Mouse (Mus musculus): ENCODE data around the gene Zscan12. TPM values are rescaled to one million over a fixed set of nuclear protein-coding genes. Genes with fewer than 3 reads are reported as not detected.

Gene Zscan12
- polyA plus RNA-seq, 1 experiment from 2014 or later, result 12.4 TPM

Small RNA genes lying within 50 kb of the gene (microRNA-seq; reads per million reads assigned to microRNA genes)
- gene Mir6942, result not detected

Other genes starting within 250 kb of the Zscan12 start
- gene Olfr263, start 233.2 kb upstream of the Zscan12 start, polyA plus RNA-seq (2015; fragmentation: Nextera tagmentation; extraction: Ambion mirVana), result not detected in 2 replicates
- not detected in 2 replicates for gene Olfr1368, start 217.0 kb upstream of the Zscan12 start, polyA plus RNA-seq (2015; fragmentation: Nextera tagmentation; extraction: Ambion mirVana)
- gene Trim27, start 183.4 kb upstream of the Zscan12 start, polyA plus RNA-seq (2015; fragmentation: Nextera tagmentation; extraction: Ambion mirVana), result 76.1 and 94.7 TPM in 2 replicates
- gene Gpx5, start 70.1 kb upstream of the Zscan12 start, polyA plus RNA-seq (2015; fragmentation: Nextera tagmentation; extraction: Ambion mirVana), result not detected in 2 replicates
- 0.24 and 0.27 TPM in 2 replicates for gene Gpx6, start 50.7 kb upstream of the Zscan12 start, polyA plus RNA-seq (2015; fragmentation: Nextera tagmentation; extraction: Ambion mirVana)
- gene Olfr1367, start 15.9 kb upstream of the Zscan12 start, polyA plus RNA-seq (2015; fragmentation: Nextera tagmentation; extraction: Ambion mirVana), result not detected in 2 replicates
- 63.5 and 63.7 TPM in 2 replicates for gene Zkscan3, start 39.9 kb downstream of the Zscan12 start, polyA plus RNA-seq (2015; fragmentation: Nextera tagmentation; extraction: Ambion mirVana)
- gene Pgbd1, start 78.2 kb downstream of the Zscan12 start, polyA plus RNA-seq (2015; fragmentation: Nextera tagmentation; extraction: Ambion mirVana), result 3.0 and 3.1 TPM in 2 replicates
- 25.7 TPM in 2 replicates for gene Zscan26, start 90.9 kb downstream of the Zscan12 start, polyA plus RNA-seq (2015; fragmentation: Nextera tagmentation; extraction: Ambion mirVana)
- 3.0 TPM in 2 replicates for gene Nkapl, start 105.7 kb downstream of the Zscan12 start, polyA plus RNA-seq (2015; fragmentation: Nextera tagmentation; extraction: Ambion mirVana)
- 8.7 and 10.0 TPM in 2 replicates for gene Zkscan4, start 116.1 kb downstream of the Zscan12 start, polyA plus RNA-seq (2015; fragmentation: Nextera tagmentation; extraction: Ambion mirVana)
- gene Gm10065, start 116.6 kb downstream of the Zscan12 start, polyA plus RNA-seq (2015; fragmentation: Nextera tagmentation; extraction: Ambion mirVana), result not detected in 2 replicates
- gene AK157302, start 132.4 kb downstream of the Zscan12 start, polyA plus RNA-seq (2015; fragmentation: Nextera tagmentation; extraction: Ambion mirVana), result 0.24 and 0.41 TPM in 2 replicates
- 8.5 and 9.7 TPM in 2 replicates for gene Gm11273, start 138.6 kb downstream of the Zscan12 start, polyA plus RNA-seq (2015; fragmentation: Nextera tagmentation; extraction: Ambion mirVana)
- 4.3 and 4.9 TPM in 2 replicates for gene Zkscan8, start 168.3 kb downstream of the Zscan12 start, polyA plus RNA-seq (2015; fragmentation: Nextera tagmentation; extraction: Ambion mirVana)
- 0.08 and 0.11 TPM in 2 replicates for gene Olfr1366, start 180.0 kb downstream of the Zscan12 start, polyA plus RNA-seq (2015; fragmentation: Nextera tagmentation; extraction: Ambion mirVana)
- gene Olfr1535, start 197.1 kb downstream of the Zscan12 start, polyA plus RNA-seq (2015; fragmentation: Nextera tagmentation; extraction: Ambion mirVana), result 0.04 TPM in 2 replicates
- not detected in 2 replicates for gene Olfr1364, start 218.9 kb downstream of the Zscan12 start, polyA plus RNA-seq (2015; fragmentation: Nextera tagmentation; extraction: Ambion mirVana)

Data from neural tube, embryonic 15.5 days (tissue).